Mouse (Mus musculus) myocyte (in vitro differentiated cells): ENCODE measurements around the gene Wbp11.

ENCODE experiments used
- POLR2A ChIP-seq: IDR thresholded peaks from one replicate; pipeline ENCODE4 v1.6.1; 2011; ENCODE audit warnings: low read depth, mild to moderate bottlenecking, control low read depth, moderate library complexity; ENCODE audit not compliant: insufficient read length
- POLR2AphosphoS2 ChIP-seq: IDR thresholded peaks from one replicate; pipeline ENCODE4 v1.6.1; 2011; ENCODE audit warnings: low read depth, control low read depth; ENCODE audit not compliant: insufficient read length
- REST ChIP-seq: IDR thresholded peaks from one replicate; pipeline ENCODE4 v1.6.1; 2011; ENCODE audit warnings: mild to moderate bottlenecking, control low read depth, moderate library complexity; ENCODE audit not compliant: insufficient read depth, insufficient read length
- USF1 ChIP-seq: IDR thresholded peaks from one replicate; pipeline ENCODE4 v1.6.1; 2011; ENCODE audit warnings: low read depth, mild to moderate bottlenecking, control low read depth, moderate library complexity

GRCm38 (mm10) chr6:136809673-136810072 lies 18.4 kb downstream of the Wbp11 start:
- TF ChIP-seq POLR2A (no peak), USF1 (no peak), POLR2AphosphoS2 (no peak), REST (no peak)
